Mouse (Mus musculus) stomach, postnatal 0 days (tissue): ENCODE data around the gene Nid2.

Experiments used
- CTCF ChIP-seq: IDR thresholded peaks from 2 replicates; pipeline ENCODE4 v1.5.1; 2016; ENCODE audit warnings: antibody characterized with exemption, low read depth, mild to moderate bottlenecking, moderate library complexity
- EP300 ChIP-seq: optimal IDR thresholded peaks from 2 replicates; pipeline ENCODE3; 2016; ENCODE audit warnings: antibody characterized with exemption

- TF ChIP-seq EP300 = no peak
- TF ChIP-seq CTCF = no peak
Observed at GRCm38 (mm10) chr14:19706997-19707396, 44.1 kb upstream of the Nid2 start.
